Mouse (Mus musculus) CH12.LX (cell line): ENCODE data around the gene Lrp5. TPM values are rescaled to one million over a fixed set of nuclear protein-coding genes. Genes with fewer than 3 reads are reported as not detected.
"Not testable (repeated sequence)": the region's sequence is repeated elsewhere in the genome, so short reads cannot be mapped to it uniquely, and the experiment has no call there.

Source experiments
- DNase-seq: peaks from one replicate; pipeline ENCODE4 v3.0.0-alpha.2; 2013; ENCODE audit errors: extremely low read depth
- H3K27ac ChIP-seq: 2 replicates; pipeline ENCODE4 v1.5.1; 2012; ENCODE audit warnings: low read depth, mild to moderate bottlenecking, control low read depth, moderate library complexity; ENCODE audit not compliant: insufficient read depth
- H3K27me3 ChIP-seq: replicated peaks from 2 replicates; pipeline ENCODE3; 2012; ENCODE audit warnings: inconsistent platforms
- H3K36me3 ChIP-seq, 2 experiments: replicated peaks in 1 of 2; 2 replicates each; pipeline versions ENCODE3 to v1.6.1; 2012; ENCODE audit warnings: inconsistent platforms in 1 of 2, low read length in 1 of 2, mild to moderate bottlenecking in 1 of 2, mixed read lengths in 1 of 2, moderate library complexity in 1 of 2; ENCODE audit not compliant: control insufficient read depth in 1 of 2, insufficient read depth in 1 of 2
- H3K4me1 ChIP-seq, 2 experiments: 2 replicates each; pipeline ENCODE4 v1.6.1; 2012; ENCODE audit warnings: inconsistent platforms in 1 of 2, moderate library complexity in 1 of 2; ENCODE audit not compliant: insufficient read depth in 2 of 2, control insufficient read depth in 1 of 2
- H3K4me2 ChIP-seq: 2 replicates; pipeline ENCODE4 v1.6.1; 2012; ENCODE audit warnings: low read depth, mild to moderate bottlenecking, control low read depth; ENCODE audit not compliant: poor library complexity, insufficient read depth, severe bottlenecking
- H3K4me3 ChIP-seq, 3 experiments: fragments of 150-350 bp in 1 of 3; sonication (generic) in 1 of 3; replicated peaks in 1 of 3; 2 replicates each; pipeline versions ENCODE3 to v1.5.1; 2011 to 2012; ENCODE audit warnings: low read depth in 2 of 3, low read length in 2 of 3, mild to moderate bottlenecking in 2 of 3, moderate library complexity in 2 of 3, control low read depth in 1 of 3, improper control_type of control experiment in 1 of 3, inconsistent platforms in 1 of 3, mixed read lengths in 1 of 3; ENCODE audit not compliant: poor library complexity in 1 of 3
- H3K79me2 ChIP-seq: replicated peaks from 2 replicates; pipeline ENCODE4 v1.6.1; 2012; ENCODE audit warnings: mild to moderate bottlenecking, moderate library complexity; ENCODE audit not compliant: control insufficient read depth, poor library complexity, insufficient read depth, severe bottlenecking; ENCODE audit errors: extremely low read depth
- H3K9ac ChIP-seq: 2 replicates; pipeline ENCODE4 v1.6.1; 2012; ENCODE audit warnings: low read depth, mild to moderate bottlenecking, control low read depth, moderate library complexity; ENCODE audit not compliant: insufficient read depth
- H3K9me3 ChIP-seq: replicated peaks from 2 replicates; pipeline ENCODE3; 2012; ENCODE audit warnings: low read length, inconsistent platforms, mixed read lengths
- CTCF ChIP-seq, 2 experiments: IDR thresholded peaks in 1 of 2; conservative IDR thresholded peaks in 1 of 2; 2 replicates each; pipeline ENCODE4 v1.5.1; 2011 to 2012; ENCODE audit warnings: low read depth in 2 of 2, low read length in 2 of 2, improper control_type of control experiment in 1 of 2, inconsistent platforms in 1 of 2, mild to moderate bottlenecking in 1 of 2, moderate library complexity in 1 of 2
- ELF1 ChIP-seq: IDR thresholded peaks from 2 replicates; pipeline ENCODE4 v1.6.1; 2014; ENCODE audit warnings: low read depth, mild to moderate bottlenecking, inconsistent platforms, low read length, improper control_type of control experiment
- ETS1 ChIP-seq: conservative IDR thresholded peaks from 2 replicates; pipeline ENCODE4 v1.6.1; 2012; ENCODE audit warnings: low read depth, mild to moderate bottlenecking, inconsistent platforms, low read length, improper control_type of control experiment, moderate library complexity
- JUN ChIP-seq: IDR thresholded peaks from 2 replicates; pipeline ENCODE4 v1.6.1; 2011; ENCODE audit warnings: low read depth, mild to moderate bottlenecking, low read length, improper control_type of control experiment, moderate library complexity; ENCODE audit not compliant: insufficient read depth
- KAT2A ChIP-seq: IDR thresholded peaks from 2 replicates; pipeline ENCODE4 v1.6.1; 2012; ENCODE audit warnings: low read length, improper control_type of control experiment, inconsistent platforms; ENCODE audit not compliant: insufficient replicate concordance
- MAFK ChIP-seq: IDR thresholded peaks from 2 replicates; pipeline ENCODE4 v1.6.1; 2011; ENCODE audit warnings: low read length, improper control_type of control experiment; ENCODE audit not compliant: insufficient replicate concordance
- MAX ChIP-seq: IDR thresholded peaks from 2 replicates; pipeline ENCODE4 v1.6.1; 2011; ENCODE audit warnings: low read length, improper control_type of control experiment
- MXI1 ChIP-seq: IDR thresholded peaks from 2 replicates; pipeline ENCODE4 v1.6.1; 2011; ENCODE audit warnings: mild to moderate bottlenecking, low read depth, low read length, improper control_type of control experiment
- NELFE ChIP-seq: IDR thresholded peaks from 2 replicates; pipeline ENCODE4 v1.6.1; 2011; ENCODE audit warnings: low read depth, low read length, improper control_type of control experiment
- NRF1 ChIP-seq: IDR thresholded peaks from 2 replicates; pipeline ENCODE4 v1.6.1; 2014; ENCODE audit warnings: low read depth, mild to moderate bottlenecking, inconsistent platforms, low read length, improper control_type of control experiment, moderate library complexity
- POLR2A ChIP-seq: IDR thresholded peaks from 2 replicates; pipeline ENCODE4 v1.6.1; 2011; ENCODE audit warnings: low read depth, mild to moderate bottlenecking, improper control_type of control experiment, low read length
- POLR2AphosphoS2 ChIP-seq: IDR thresholded peaks from 2 replicates; pipeline ENCODE4 v1.6.1; 2011; ENCODE audit warnings: low read depth, low read length, improper control_type of control experiment
- RAD21 ChIP-seq: IDR thresholded peaks from 2 replicates; pipeline ENCODE4 v1.6.1; 2011; ENCODE audit warnings: low read depth, mild to moderate bottlenecking, low read length, improper control_type of control experiment, moderate library complexity
- SMC3 ChIP-seq: IDR thresholded peaks from 2 replicates; pipeline ENCODE4 v1.6.1; 2011; ENCODE audit warnings: low read depth, low read length, improper control_type of control experiment
- TBP ChIP-seq: conservative IDR thresholded peaks from 2 replicates; pipeline ENCODE4 v1.6.1; 2011; ENCODE audit warnings: low read depth, low read length, improper control_type of control experiment
- TCF12 ChIP-seq: IDR thresholded peaks from 2 replicates; pipeline ENCODE4 v1.6.1; 2014; ENCODE audit warnings: low read depth, mild to moderate bottlenecking, inconsistent platforms, low read length, improper control_type of control experiment
- UBTF ChIP-seq: IDR thresholded peaks from 2 replicates; pipeline ENCODE4 v1.6.1; 2012; ENCODE audit warnings: low read depth, mild to moderate bottlenecking, inconsistent platforms, low read length, improper control_type of control experiment, moderate library complexity
- USF1 ChIP-seq: IDR thresholded peaks from 2 replicates; pipeline ENCODE4 v1.6.1; 2014; ENCODE audit warnings: low read depth, mild to moderate bottlenecking, inconsistent platforms, low read length, improper control_type of control experiment
- ZKSCAN1 ChIP-seq: IDR thresholded peaks from 2 replicates; pipeline ENCODE4 v1.6.1; 2012; ENCODE audit warnings: low read depth, inconsistent platforms, low read length, improper control_type of control experiment, borderline replicate concordance
- ZMIZ1 ChIP-seq: IDR thresholded peaks from 2 replicates; pipeline ENCODE4 v1.6.1; 2012; ENCODE audit warnings: low read depth, mild to moderate bottlenecking, inconsistent platforms, low read length, improper control_type of control experiment
- dilution Hi-C: fragments of 300-500 bp; cut with MboI; formaldehyde crosslinking; loops from 2 replicates; pipeline ENCODE4 v1.14.3; 2020; ENCODE audit warnings: low sequenced_read_pairs; ENCODE audit not compliant: extremely low pct_unique_long_range_greater_than_20kb, extremely low pct_ligation_motif_present
- in situ Hi-C: fragments of 300-500 bp; cut with MboI; formaldehyde crosslinking; loops from 3 replicates; pipeline ENCODE4 v1.14.3; 2019; ENCODE audit warnings: low sequenced_read_pairs, low pct_ligation_motif_present, low pct_unique_long_range_greater_than_20kb, mixed read lengths
- polyA plus RNA-seq: library from polyadenylated mRNA; unstranded; fragments of >175 nt; gene quantifications from 2 replicates; pipeline ENCODE4 v1.2.1, GENCODE M21; 2012; ENCODE audit warnings: low read depth; ENCODE audit not compliant: insufficient read length
- total RNA-seq, 2 experiments: library from RNA; depleted of rRNA; stranded (reverse); fragments of 300-350 nt in 1 of 2; fragments of >200 nt in 1 of 2; gene quantifications; 2 replicates each; pipeline ENCODE4 v1.2.3; 2012 to 2014

Gene Lrp5
- total and polyA plus RNA-seq, 3 experiments, result 0.13 to 1.4 (median 1.1) TPM

DNA sequence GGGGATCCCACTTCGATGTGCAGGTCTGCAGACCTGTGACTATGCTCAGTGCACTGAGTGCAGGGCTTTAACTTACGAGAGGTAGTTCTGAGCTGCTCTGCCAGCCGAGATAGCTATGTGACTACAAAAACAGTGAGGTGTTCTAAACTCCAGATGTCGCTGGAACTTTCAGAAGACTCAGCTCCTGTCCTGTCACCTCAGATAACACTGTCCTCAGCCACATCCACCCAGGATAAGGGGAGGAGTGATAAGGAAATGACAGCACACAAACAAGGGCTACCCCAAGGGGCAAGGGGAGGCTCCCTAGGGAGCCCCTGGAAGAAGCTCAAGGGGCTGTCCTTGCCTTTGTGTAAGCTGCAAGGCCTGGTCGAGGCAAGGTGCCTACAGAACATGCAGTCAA, 96.8 kb downstream of the Lrp5 start:
- no peak overlapping the region for H3K9ac ChIP-seq
- in situ Hi-C loops, result no loop called here
- TF ChIP-seq TCF12, result no peak
- no peak for TF ChIP-seq MXI1

DNA sequence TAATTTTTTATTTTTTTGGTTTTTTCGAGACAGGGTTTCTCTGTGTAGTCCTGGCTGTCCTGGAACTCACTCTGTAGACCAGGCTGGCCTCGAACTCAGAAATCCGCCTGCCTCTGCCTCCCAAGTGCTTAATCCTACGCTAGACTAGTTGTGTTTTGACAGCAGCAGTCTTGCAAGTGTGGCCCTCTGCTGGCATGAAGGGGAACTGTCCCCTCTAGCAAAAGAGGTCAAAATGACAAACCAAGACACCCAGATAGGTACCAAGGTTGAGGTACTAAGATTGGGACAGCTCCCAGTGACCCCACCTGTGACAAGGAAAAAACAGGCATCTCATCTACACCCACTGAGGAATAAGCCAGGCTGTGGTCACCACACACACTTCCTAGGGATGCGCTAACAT, 98.6 kb downstream of the Lrp5 start:
- peaks cover 0 to 15% of the 10 kb centered on the region in 2 experiments for H3K36me3 ChIP-seq
- H3K4me3 ChIP-seq, result not testable (repeated sequence)
- TF ChIP-seq RAD21 (peak; percentile 34), CTCF (conservative IDR thresholded peaks at IDR 0.05 in 1 of 2, IDR thresholded peaks at IDR 0.05 in 1 of 2; ENCODE audit: low read depth in 2 of 2, low read length in 2 of 2) (peak; percentile 61 to 64), SMC3 (peak; percentile 58)
- TF ChIP-seq, all 38 proteins: peak for 3; not testable (repeated sequence) for 35
- H3K9ac ChIP-seq, H3K79me2 ChIP-seq, H3K27ac ChIP-seq, dilution Hi-C loops, H3K4me1 ChIP-seq, H3K9me3 ChIP-seq, H3K27me3 ChIP-seq, H3K4me2 ChIP-seq, in situ Hi-C loops: not testable (repeated sequence)
- DNase-seq, result peak; percentile 47

More for the DNA sequence above, 96.8 kb downstream of the Lrp5 start:
- Histone ChIP-seq H3K9me3 (no peaks in the 10 kb centered on the region), H3K36me3 (peaks cover 0 to 10% of the 10 kb centered on the region in 2 experiments), H3K4me2 (no peak overlapping the region), H3K4me1 (peaks cover 5 to 6% of the 10 kb centered on the region in 2 experiments), H3K27ac (no peak overlapping the region), H3K4me3 (no peak overlapping the region), H3K79me2 (no peaks in the 10 kb centered on the region), H3K27me3 (no peaks in the 10 kb centered on the region)
- no peak for DNase-seq
- dilution Hi-C loops, result no loop called here

DNA sequence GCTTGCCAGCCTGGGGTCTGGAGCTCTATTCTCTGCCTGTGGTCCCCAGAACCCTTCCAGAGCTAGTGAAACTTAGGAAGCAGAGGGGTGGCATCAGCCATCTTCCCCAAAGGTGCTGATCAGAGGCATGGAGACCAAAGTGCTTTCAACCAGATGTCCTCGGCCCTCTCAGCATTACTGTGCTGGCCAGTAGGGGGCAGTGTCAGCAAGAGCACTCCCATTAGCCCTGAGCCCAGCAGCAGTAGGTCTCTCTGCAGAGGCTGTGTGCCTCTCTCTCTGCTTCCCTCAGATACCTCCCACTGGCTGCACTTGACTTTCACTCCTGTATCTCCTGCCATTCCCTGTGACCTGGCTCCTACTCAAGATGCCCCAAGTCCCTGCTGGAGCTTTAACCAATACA, 99.8 kb downstream of the Lrp5 start:
- Histone ChIP-seq H3K9ac (no peak overlapping the region), H3K4me1 (no peaks in the 10 kb centered on the region), H3K9me3 (no peaks in the 10 kb centered on the region), H3K27ac (no peak overlapping the region), H3K4me3 (no peak overlapping the region), H3K4me2 (no peak overlapping the region), H3K79me2 (no peaks in the 10 kb centered on the region), H3K27me3 (no peaks in the 10 kb centered on the region), H3K36me3 (peaks cover 0 to 15% of the 10 kb centered on the region in 2 experiments)
- in situ Hi-C loops (no loop called here), dilution Hi-C loops (no loop called here)
- no peak for TF ChIP-seq ZKSCAN1
- 0 out of 2 replicates have a peak, but pooled peaks have one; percentile 33 for TF ChIP-seq TCF12
- TF ChIP-seq ETS1, result no peak
- no peak for TF ChIP-seq USF1
- TF ChIP-seq UBTF, result no peak
- TF ChIP-seq TBP, result no peak
- no peak for TF ChIP-seq NRF1
- no peak for TF ChIP-seq MAX
- TF ChIP-seq POLR2A, result no peak
- TF ChIP-seq POLR2AphosphoS2, result no peak
- peak; percentile 45 for TF ChIP-seq RAD21
- TF ChIP-seq JUN, result no peak
- TF ChIP-seq ELF1, result no peak
- peak; percentile 73 to 78 for TF ChIP-seq CTCF (conservative IDR thresholded peaks at IDR 0.05 in 1 of 2, IDR thresholded peaks at IDR 0.05 in 1 of 2; ENCODE audit: low read depth in 2 of 2, low read length in 2 of 2)
- no peak for TF ChIP-seq KAT2A
- 0 out of 2 replicates have a peak, but pooled peaks have one; percentile 31 for TF ChIP-seq NELFE
- no peak for TF ChIP-seq ZMIZ1
- peak; percentile 41 for TF ChIP-seq SMC3
- no peak for TF ChIP-seq MAFK
- peak; percentile 63 for DNase-seq
